Mouse (Mus musculus) spleen, postnatal 4 days (tissue): ENCODE data around the gene Avpi1.
A peak's percentile ranks its signal among the peaks of the same experiment; 100 is the strongest.

ENCODE experiments used
- DNase-seq, 2 experiments: peaks; one replicate each; pipeline ENCODE4 v3.0.0; 2022; ENCODE audit warnings: low spot score in 2 of 2

The Avpi1 gene

GRCm38 (mm10) chr19:42144541-42145167 is 15.8 kb upstream of the Avpi1 start:
- DNase-seq = peak; percentile 76 to 92

- no peak for DNase-seq
Observed at GRCm38 (mm10) chr19:42144067-42144466, 15.2 kb upstream of the Avpi1 start.

GRCm38 (mm10) chr19:42142757-42143156 is 13.9 kb upstream of the Avpi1 start:
- DNase-seq = no peak

- no peak for DNase-seq
Observed at GRCm38 (mm10) chr19:42141998-42142397, 13.1 kb upstream of the Avpi1 start.

GRCm38 (mm10) chr19:42139724-42140517 is 11.1 kb upstream of the Avpi1 start:
- DNase-seq = no peak

- DNase-seq = no peak
Observed at GRCm38 (mm10) chr19:42138517-42139285, 9.8 kb upstream of the Avpi1 start.

GRCm38 (mm10) chr19:42137167-42137672 is 8.4 kb upstream of the Avpi1 start:
- DNase-seq = no peak

GRCm38 (mm10) chr19:42136126-42136525 is 7.3 kb upstream of the Avpi1 start:
- no peak for DNase-seq

GRCm38 (mm10) chr19:42135070-42135469 is 6.2 kb upstream of the Avpi1 start:
- no peak for DNase-seq

- DNase-seq = no peak
Observed at GRCm38 (mm10) chr19:42131101-42131500, 2.2 kb upstream of the Avpi1 start.

GRCm38 (mm10) chr19:42130294-42130606 is 1.4 kb upstream of the Avpi1 start:
- DNase-seq = no peak

GRCm38 (mm10) chr19:42129509-42130293 is 842 bp upstream of the Avpi1 start:
- DNase-seq = no peak

- DNase-seq = no peak
Observed at GRCm38 (mm10) chr19:42128052-42128740, 663 bp downstream of the Avpi1 start.

- no peak for DNase-seq
Observed at GRCm38 (mm10) chr19:42127024-42127423, 1.8 kb downstream of the Avpi1 start.

- DNase-seq = no peak
Observed at GRCm38 (mm10) chr19:42126219-42126605, 2.6 kb downstream of the Avpi1 start.

- no peak for DNase-seq
Observed at GRCm38 (mm10) chr19:42125501-42126218, 3.2 kb downstream of the Avpi1 start.

GRCm38 (mm10) chr19:42124684-42125083 is 4.2 kb downstream of the Avpi1 start:
- no peak for DNase-seq

- no peak for DNase-seq
Observed at GRCm38 (mm10) chr19:42120451-42120850, 8.4 kb downstream of the Avpi1 start.

- DNase-seq = no peak
Observed at GRCm38 (mm10) chr19:42118596-42118995, 10.3 kb downstream of the Avpi1 start.

- no peak for DNase-seq
Observed at GRCm38 (mm10) chr19:42118142-42118541, 10.7 kb downstream of the Avpi1 start.
